12 mouse cellular contexts compared by ENCODE assay signal in the genomic region with DNA sequence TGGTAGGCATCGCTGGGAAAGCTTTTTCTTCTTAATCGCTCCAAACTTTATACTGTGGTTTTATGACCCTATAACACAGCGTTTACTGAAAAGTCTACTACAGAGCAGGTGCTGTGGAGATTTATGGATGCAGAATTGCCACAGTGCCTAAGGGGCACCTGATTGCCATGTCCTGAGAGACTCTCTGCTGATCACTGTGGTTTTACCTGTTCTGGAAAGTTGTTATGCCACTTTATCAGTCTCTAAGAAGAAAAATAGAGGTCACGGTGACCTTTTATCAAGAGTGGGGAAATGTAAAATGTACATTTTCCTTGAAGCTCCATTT.
DNase-seq lines count a peak whose midpoint lies in the region; ATAC-seq and TF ChIP-seq lines count a peak whose summit lies in the region.
"Had no signal": no experiment of that assay in that cellular context is flagged by ENCODE, and none has a peak within 500 bp of the region (broad histone marks: within the 10 kb centered on the region; RNA-seq: fewer than 3 reads in every experiment).

No protein-coding gene starts in this region.

- H3K4me2 ChIP-seq in heart, embryonic 11.5 days: no peak overlapping the region
- H3K4me2 ChIP-seq in midbrain, embryonic 13.5 days (replicated peaks): no peak overlapping the region
- no peak overlapping the region for H3K4me2 ChIP-seq in intestine, embryonic 16.5 days (ENCODE audit: low read depth, low read length)
- H3K4me2 ChIP-seq in stomach, postnatal 0 days (replicated peaks; ENCODE audit: low read depth): no peak overlapping the region
- H3K4me2 ChIP-seq: hindbrain, embryonic 14.5 days had no signal

- WGBS in heart, embryonic 11.5 days (ENCODE audit: insufficient replicate concordance): 59% methylated on average over 4 of the region's 4 CpGs
- WGBS in midbrain, embryonic 10.5 days: 59% methylated on average over 4 of the region's 4 CpGs
- WGBS in midbrain, embryonic 13.5 days: 52% methylated on average over 4 of the region's 4 CpGs
- 38% methylated on average over 4 of the region's 4 CpGs for WGBS in intestine, embryonic 16.5 days
- WGBS in stomach, postnatal 0 days: 62% methylated on average over 4 of the region's 4 CpGs

- no peaks in the 10 kb centered on the region for H3K27me3 ChIP-seq in heart, embryonic 11.5 days (ENCODE audit: control insufficient read depth, insufficient read depth, low read length)
- H3K27me3 ChIP-seq in midbrain, embryonic 10.5 days (ENCODE audit: low read depth, poor library complexity, severe bottlenecking): no peaks in the 10 kb centered on the region
- no peaks in the 10 kb centered on the region for H3K27me3 ChIP-seq in midbrain, embryonic 13.5 days
- no peaks in the 10 kb centered on the region for H3K27me3 ChIP-seq in intestine, embryonic 16.5 days (replicated peaks; ENCODE audit: control insufficient read depth, insufficient read depth, low read length)
- no peaks in the 10 kb centered on the region for H3K27me3 ChIP-seq in stomach, postnatal 0 days (ENCODE audit: control insufficient read depth, insufficient read depth, low read length)
- H3K27me3 ChIP-seq: megakaryocyte, embryonic 14.5 days had no signal

- no peaks in the 10 kb centered on the region for H3K9me3 ChIP-seq in heart, embryonic 11.5 days (replicated peaks; ENCODE audit: control insufficient read depth, low read length)
- no peaks in the 10 kb centered on the region for H3K9me3 ChIP-seq in midbrain, embryonic 10.5 days (replicated peaks)
- no peaks in the 10 kb centered on the region for H3K9me3 ChIP-seq in midbrain, embryonic 13.5 days
- no peaks in the 10 kb centered on the region for H3K9me3 ChIP-seq in intestine, embryonic 16.5 days (ENCODE audit: control insufficient read depth, low read length)
- H3K9me3 ChIP-seq in stomach, postnatal 0 days (ENCODE audit: control insufficient read depth, low read length): no peaks in the 10 kb centered on the region
- H3K9me3 ChIP-seq: megakaryocyte, embryonic 14.5 days had no signal

- peaks cover 4% of the 10 kb centered on the region; the same call in 1 of the 2 replicates for H3K4me1 ChIP-seq in heart, embryonic 11.5 days (ENCODE audit: control insufficient read depth, insufficient read depth, low read length)
- peaks cover 10% of the 10 kb centered on the region for H3K4me1 ChIP-seq in midbrain, embryonic 10.5 days
- H3K4me1 ChIP-seq in midbrain, embryonic 13.5 days (replicated peaks): peaks cover 9% of the 10 kb centered on the region; the same call in 1 of the 2 replicates
- H3K4me1 ChIP-seq in intestine, embryonic 16.5 days (ENCODE audit: control insufficient read depth, insufficient read depth, low read length): no peaks in the 10 kb centered on the region; the same call in 1 of the 2 replicates
- H3K4me1 ChIP-seq in stomach, postnatal 0 days (replicated peaks; ENCODE audit: control insufficient read depth, insufficient read depth): no peaks in the 10 kb centered on the region
- H3K4me1 ChIP-seq: megakaryocyte, embryonic 14.5 days had no signal

- no peak for ATAC-seq in heart, embryonic 11.5 days (replicated peaks; ENCODE audit: insufficient number of reproducible peaks, low FRiP score, low TSS enrichment)
- no peak for ATAC-seq in midbrain, embryonic 13.5 days
- peak; percentile 68; the same call in 1 of the 2 replicates for ATAC-seq in intestine, embryonic 16.5 days
- ATAC-seq in stomach, postnatal 0 days (ENCODE audit: low FRiP score, low TSS enrichment): no peak
- ATAC-seq in erythroid progenitor cell, adult 5-6 weeks (replicated peaks; ENCODE audit: low FRiP score, poor library complexity, severe bottlenecking): no peak
- ATAC-seq: liver, postnatal 0 days had no signal

- H3K9ac ChIP-seq in heart, embryonic 11.5 days (ENCODE audit: low read depth, low read length): no peak overlapping the region
- no peak overlapping the region for H3K9ac ChIP-seq in midbrain, embryonic 13.5 days (replicated peaks)
- H3K9ac ChIP-seq in intestine, embryonic 16.5 days (ENCODE audit: low read depth, low read length): no peak overlapping the region; the same call in 1 of the 2 replicates
- no peak overlapping the region for H3K9ac ChIP-seq in stomach, postnatal 0 days (ENCODE audit: low read length)
- H3K9ac ChIP-seq: hindbrain, embryonic 14.5 days; liver, postnatal 0 days had no signal

- TF ChIP-seq EP300 in stomach, postnatal 0 days (optimal IDR thresholded peaks at IDR 0.05): no peak

- no peak overlapping the region for H3K4me3 ChIP-seq in heart, embryonic 11.5 days (ENCODE audit: low read depth, low read length)
- H3K4me3 ChIP-seq in midbrain, embryonic 10.5 days: no peak overlapping the region
- H3K4me3 ChIP-seq in midbrain, embryonic 13.5 days (replicated peaks): no peak overlapping the region
- H3K4me3 ChIP-seq in intestine, embryonic 16.5 days (ENCODE audit: low read length): no peak overlapping the region
- H3K4me3 ChIP-seq in stomach, postnatal 0 days (ENCODE audit: low read depth, low read length): no peak overlapping the region
- H3K4me3 ChIP-seq: megakaryocyte, embryonic 14.5 days had no signal

- TF ChIP-seq CTCF in stomach, postnatal 0 days (IDR thresholded peaks at IDR 0.05; ENCODE audit: low read depth): no peak

- DNase-seq in heart, adult 18-20 months: no peak
- no peak for DNase-seq in midbrain, embryonic 10.5 days (ENCODE audit: low spot score)
- no peak for DNase-seq in stomach, postnatal 0 days (ENCODE audit: low spot score)
- DNase-seq in layer of hippocampus, postnatal 36 days: no peak
- DNase-seq: cerebellum, adult 8-10 months; liver, postnatal 0 days had no signal

- no peaks in the 10 kb centered on the region for H3K36me3 ChIP-seq in heart, embryonic 11.5 days (ENCODE audit: control insufficient read depth, insufficient read depth, low read length)
- H3K36me3 ChIP-seq in midbrain, embryonic 10.5 days: no peaks in the 10 kb centered on the region
- no peaks in the 10 kb centered on the region for H3K36me3 ChIP-seq in midbrain, embryonic 13.5 days
- no peaks in the 10 kb centered on the region for H3K36me3 ChIP-seq in intestine, embryonic 16.5 days (ENCODE audit: control insufficient read depth, insufficient read depth, low read length)
- H3K36me3 ChIP-seq in stomach, postnatal 0 days (ENCODE audit: control insufficient read depth, insufficient read depth, low read length): no peaks in the 10 kb centered on the region

- H3K27ac ChIP-seq in heart, embryonic 11.5 days (ENCODE audit: low read depth, low read length): peak overlapping the region; percentile 58; the same call in 1 of the 2 replicates
- H3K27ac ChIP-seq in midbrain, embryonic 10.5 days (replicated peaks): peak overlapping the region; percentile 57
- no peak overlapping the region for H3K27ac ChIP-seq in midbrain, embryonic 13.5 days
- H3K27ac ChIP-seq in intestine, embryonic 16.5 days (ENCODE audit: low read length): peak overlapping the region; percentile 61
- 0 out of 2 replicates have a peak overlapping the region, but pooled peaks have one; percentile 35 for H3K27ac ChIP-seq in stomach, postnatal 0 days (replicated peaks)
- H3K27ac ChIP-seq: hindbrain, embryonic 14.5 days had no signal
